Mouse (Mus musculus): ENCODE measurements around the gene Dynlt1f. TPM values are rescaled to one million over a fixed set of nuclear protein-coding genes. Genes with fewer than 3 reads are reported as not detected.
A peak's percentile ranks its signal among the peaks of the same experiment; 100 is the strongest.
"Not testable (repeated sequence)": the region's sequence is repeated elsewhere in the genome, so short reads cannot be mapped to it uniquely, and the experiment has no call there.

The Dynlt1f gene
- polyA plus RNA-seq, 1 experiment from 2014 or later, result 186 TPM

DNA sequence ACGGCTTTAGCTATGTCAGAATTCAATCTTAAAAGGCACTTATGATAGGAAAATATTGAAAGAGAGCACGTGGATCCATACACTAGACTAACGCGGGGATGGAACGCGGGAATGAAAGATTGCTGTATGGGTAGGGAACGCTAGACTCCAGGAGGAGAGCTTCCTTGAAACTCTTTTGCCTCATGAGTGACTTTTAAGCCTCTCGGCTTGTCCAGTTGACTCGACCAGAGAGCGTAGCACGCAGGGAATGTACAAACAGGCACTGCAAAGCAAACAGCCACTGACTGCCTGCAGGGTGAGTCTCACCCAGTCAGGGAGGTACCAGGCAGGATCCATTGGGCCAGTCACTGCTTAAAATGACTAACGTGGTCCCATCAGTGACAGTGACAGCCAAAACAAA lies 33.7 kb downstream of the Dynlt1f start:
- DNase-seq (ENCODE audit: low spot score); H3K36me3 ChIP-seq (ENCODE audit: control insufficient read depth, insufficient read depth, low read length): not testable (repeated sequence)
- WGBS, result 74% methylated on average over 11 of the region's 12 CpGs

DNA sequence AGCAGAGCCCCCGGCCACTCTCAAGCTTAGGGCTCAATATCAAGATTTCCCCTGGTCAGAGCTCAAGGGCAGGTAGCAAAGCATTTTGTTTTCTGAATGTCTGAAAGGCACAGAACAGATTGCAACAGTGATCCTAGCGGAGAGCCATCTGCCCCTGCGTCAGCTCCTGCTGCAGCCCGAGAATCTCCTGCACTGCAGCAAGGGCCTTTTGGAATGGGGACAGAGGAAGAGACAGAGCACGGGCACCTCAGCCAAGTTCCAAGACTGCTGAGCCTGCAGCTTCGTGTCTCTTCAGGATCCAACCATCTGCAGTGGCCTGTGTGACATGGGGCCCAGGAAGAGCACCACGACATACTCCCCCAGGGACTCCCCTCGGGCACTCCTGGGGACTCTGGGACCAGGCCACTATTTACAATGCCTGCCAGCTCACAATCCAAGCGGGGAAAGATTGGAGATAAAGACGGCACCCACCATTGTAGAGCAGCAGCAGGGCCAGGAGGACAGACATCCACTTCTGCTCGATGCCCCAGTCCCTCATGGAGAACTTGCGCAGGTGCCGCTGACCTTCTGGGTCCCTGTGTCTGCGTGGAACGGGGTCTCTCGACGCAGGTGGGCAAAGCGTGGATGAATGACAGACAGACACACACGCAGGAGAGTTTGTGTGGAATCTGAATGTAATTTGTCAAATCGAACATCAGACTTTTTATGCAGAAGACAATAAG lies 34.8 kb downstream of the Dynlt1f start:
- H3K4me1 ChIP-seq (replicated peaks; ENCODE audit: control insufficient read depth, insufficient read depth); H3K27ac ChIP-seq (replicated peaks); ATAC-seq (ENCODE audit: low FRiP score, low TSS enrichment); H3K4me2 ChIP-seq (replicated peaks; ENCODE audit: low read depth); H3K9ac ChIP-seq (ENCODE audit: low read length); DNase-seq (ENCODE audit: low spot score); H3K27me3 ChIP-seq (ENCODE audit: control insufficient read depth, insufficient read depth, low read length); H3K9me3 ChIP-seq (ENCODE audit: control insufficient read depth, low read length); H3K4me3 ChIP-seq (ENCODE audit: low read depth, low read length); H3K36me3 ChIP-seq (ENCODE audit: control insufficient read depth, insufficient read depth, low read length): not testable (repeated sequence)
- WGBS, result 76% methylated on average over 17 of the region's 20 CpGs

More for the DNA sequence above, 33.7 kb downstream of the Dynlt1f start:
- H3K27ac ChIP-seq (replicated peaks); H3K9ac ChIP-seq (ENCODE audit: low read length); H3K27me3 ChIP-seq (ENCODE audit: control insufficient read depth, insufficient read depth, low read length); H3K4me2 ChIP-seq (replicated peaks; ENCODE audit: low read depth); H3K9me3 ChIP-seq (ENCODE audit: control insufficient read depth, low read length); H3K4me1 ChIP-seq (replicated peaks; ENCODE audit: control insufficient read depth, insufficient read depth); H3K4me3 ChIP-seq (ENCODE audit: low read depth, low read length); ATAC-seq (ENCODE audit: low FRiP score, low TSS enrichment): not testable (repeated sequence)

DNA sequence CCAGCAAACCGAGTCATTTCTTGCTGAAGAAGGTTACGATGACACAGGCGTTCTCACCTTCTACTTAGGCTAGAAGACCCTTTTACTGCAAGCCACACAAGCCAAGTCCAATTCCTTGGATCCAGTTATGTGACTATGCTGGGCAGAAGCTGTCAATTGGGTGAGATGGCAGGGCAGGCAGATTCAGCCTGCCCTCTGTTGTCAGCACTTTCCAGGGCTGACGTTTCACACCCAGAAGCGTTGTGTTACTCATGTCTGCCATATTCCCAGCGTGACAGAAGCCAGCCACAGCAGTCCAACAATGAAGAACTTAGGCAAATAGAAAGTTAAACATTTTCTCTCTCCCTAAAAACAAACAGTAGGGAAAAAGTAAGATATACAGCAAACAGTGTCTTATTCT lies 35.7 kb downstream of the Dynlt1f start:
- DNase-seq (ENCODE audit: low spot score), result peak; percentile 15
- H3K4me2 ChIP-seq (replicated peaks; ENCODE audit: low read depth); ATAC-seq (ENCODE audit: low FRiP score, low TSS enrichment); H3K9me3 ChIP-seq (ENCODE audit: control insufficient read depth, low read length); H3K4me3 ChIP-seq (ENCODE audit: low read depth, low read length); H3K4me1 ChIP-seq (replicated peaks; ENCODE audit: control insufficient read depth, insufficient read depth); H3K27ac ChIP-seq (replicated peaks); H3K27me3 ChIP-seq (ENCODE audit: control insufficient read depth, insufficient read depth, low read length); H3K9ac ChIP-seq (ENCODE audit: low read length); H3K36me3 ChIP-seq (ENCODE audit: control insufficient read depth, insufficient read depth, low read length): not testable (repeated sequence)
- WGBS, result 53% methylated on average over 5 of the region's 6 CpGs

DNA sequence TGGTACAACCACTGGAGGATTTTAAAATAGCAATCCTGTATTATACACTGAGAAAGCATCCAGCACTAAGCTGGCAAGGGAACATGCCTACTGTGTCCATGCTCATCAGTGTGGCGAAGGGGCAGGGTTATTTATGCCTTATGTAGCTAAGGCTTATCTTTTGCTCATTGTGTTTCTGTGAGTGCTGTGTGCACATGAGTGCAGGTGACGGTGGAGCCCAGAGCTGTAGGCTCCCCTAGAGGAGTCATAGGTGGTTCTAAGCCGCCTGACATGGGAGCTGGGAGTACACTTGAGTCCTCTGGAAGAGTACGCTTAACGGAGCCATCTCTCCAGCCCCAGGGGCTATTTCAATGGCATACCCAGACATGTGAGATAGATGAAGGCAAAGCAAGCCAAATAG lies 36.4 kb downstream of the Dynlt1f start:
- not testable (repeated sequence) for H3K4me1 ChIP-seq (replicated peaks; ENCODE audit: control insufficient read depth, insufficient read depth); H3K9me3 ChIP-seq (ENCODE audit: control insufficient read depth, low read length); H3K36me3 ChIP-seq (ENCODE audit: control insufficient read depth, insufficient read depth, low read length); H3K9ac ChIP-seq (ENCODE audit: low read length); H3K4me2 ChIP-seq (replicated peaks; ENCODE audit: low read depth); H3K27me3 ChIP-seq (ENCODE audit: control insufficient read depth, insufficient read depth, low read length); ATAC-seq (ENCODE audit: low FRiP score, low TSS enrichment); H3K27ac ChIP-seq (replicated peaks); H3K4me3 ChIP-seq (ENCODE audit: low read depth, low read length)
- WGBS, result 84% methylated on average over 5 of the region's 5 CpGs
- peak; percentile 11 for DNase-seq (ENCODE audit: low spot score)

DNA sequence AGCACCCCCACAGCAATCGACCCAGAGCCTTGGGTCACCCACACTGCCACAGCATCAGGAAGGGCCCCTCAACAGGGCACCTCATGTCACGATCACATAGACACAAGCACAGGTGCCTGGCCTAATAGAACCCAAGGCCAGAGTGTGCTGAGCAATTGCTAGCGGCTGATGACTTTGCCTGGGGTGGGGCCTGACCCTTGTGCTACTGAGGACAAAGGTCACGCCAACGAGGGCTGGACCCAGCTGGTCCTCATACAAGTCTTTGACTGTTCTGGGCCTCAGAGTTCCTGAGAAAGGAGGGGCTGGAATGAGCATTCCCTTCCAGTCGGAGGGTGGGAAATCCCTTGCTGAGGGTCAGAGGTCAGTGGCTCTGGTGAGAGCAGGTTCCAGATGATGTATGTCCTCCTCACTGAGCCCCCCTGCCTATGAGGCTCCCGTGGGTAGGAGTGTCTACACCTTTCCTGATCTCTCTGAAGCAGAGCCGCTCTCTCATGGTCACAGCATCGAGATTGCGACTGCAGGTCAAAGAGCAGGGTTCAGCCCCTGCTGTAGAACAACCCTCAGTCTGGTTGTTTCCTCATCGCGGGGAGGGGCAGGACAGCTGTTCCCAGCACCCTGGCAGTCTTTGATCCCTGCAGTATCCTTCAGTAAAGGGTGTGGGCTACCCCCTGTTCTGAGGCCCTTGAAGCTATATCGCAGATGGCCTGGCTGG lies 37.9 kb downstream of the Dynlt1f start:
- H3K4me1 ChIP-seq (replicated peaks; ENCODE audit: control insufficient read depth, insufficient read depth); H3K36me3 ChIP-seq (ENCODE audit: control insufficient read depth, insufficient read depth, low read length); H3K4me3 ChIP-seq (ENCODE audit: low read depth, low read length); H3K4me2 ChIP-seq (replicated peaks; ENCODE audit: low read depth); H3K9me3 ChIP-seq (ENCODE audit: control insufficient read depth, low read length); H3K9ac ChIP-seq (ENCODE audit: low read length); H3K27me3 ChIP-seq (ENCODE audit: control insufficient read depth, insufficient read depth, low read length); DNase-seq (ENCODE audit: low spot score); H3K27ac ChIP-seq (replicated peaks): not testable (repeated sequence)
- ATAC-seq (ENCODE audit: low FRiP score, low TSS enrichment), result peak; percentile 68
- 54% methylated on average over 6 of the region's 13 CpGs for WGBS

DNA sequence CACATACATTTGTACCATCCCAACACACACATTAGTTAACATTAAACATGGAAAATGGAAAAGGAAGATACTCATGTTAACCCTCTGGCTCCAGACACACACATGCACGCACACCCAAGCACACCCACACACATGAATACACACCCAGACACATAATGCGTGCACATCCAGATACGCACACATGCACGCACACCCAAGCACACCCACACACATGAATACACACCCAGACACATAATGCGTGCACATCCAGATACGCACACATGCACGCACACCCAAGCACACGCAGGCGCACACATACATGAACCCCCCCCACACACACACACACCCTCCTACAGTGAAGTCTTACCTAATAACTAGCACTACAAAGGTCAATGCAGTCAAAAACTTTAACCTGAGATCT lies 39.0 kb downstream of the Dynlt1f start:
- ATAC-seq (ENCODE audit: low FRiP score, low TSS enrichment); H3K4me1 ChIP-seq (replicated peaks; ENCODE audit: control insufficient read depth, insufficient read depth); H3K9ac ChIP-seq (ENCODE audit: low read length); H3K27ac ChIP-seq (replicated peaks); H3K36me3 ChIP-seq (ENCODE audit: control insufficient read depth, insufficient read depth, low read length); H3K9me3 ChIP-seq (ENCODE audit: control insufficient read depth, low read length); H3K4me2 ChIP-seq (replicated peaks; ENCODE audit: low read depth); DNase-seq (ENCODE audit: low spot score); H3K27me3 ChIP-seq (ENCODE audit: control insufficient read depth, insufficient read depth, low read length); H3K4me3 ChIP-seq (ENCODE audit: low read depth, low read length): not testable (repeated sequence)
- 98% methylated on average over 9 of the region's 9 CpGs for WGBS

DNA sequence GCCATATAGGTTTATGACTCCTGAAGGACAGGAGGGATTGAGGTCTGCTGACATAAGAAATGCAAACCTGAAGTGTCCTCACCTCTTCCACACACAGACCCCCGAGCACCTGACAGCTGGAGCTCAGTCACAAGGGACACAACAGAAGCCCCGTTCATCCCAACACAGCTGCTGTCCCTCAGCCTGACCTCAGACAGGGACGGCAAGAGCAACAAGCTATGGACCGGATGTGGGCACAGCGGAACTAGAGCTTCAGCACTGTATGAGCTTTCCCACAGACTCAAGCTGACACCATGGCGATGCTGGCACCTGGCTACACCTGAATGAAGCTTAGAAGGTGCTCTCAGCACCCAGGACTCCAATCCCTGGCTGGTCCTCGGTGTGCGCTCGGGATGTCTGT lies 41.4 kb downstream of the Dynlt1f start:
- H3K9me3 ChIP-seq (ENCODE audit: control insufficient read depth, low read length); H3K9ac ChIP-seq (ENCODE audit: low read length); H3K4me3 ChIP-seq (ENCODE audit: low read depth, low read length); H3K4me1 ChIP-seq (replicated peaks; ENCODE audit: control insufficient read depth, insufficient read depth); ATAC-seq (ENCODE audit: low FRiP score, low TSS enrichment); H3K27ac ChIP-seq (replicated peaks); DNase-seq (ENCODE audit: low spot score); H3K4me2 ChIP-seq (replicated peaks; ENCODE audit: low read depth); H3K27me3 ChIP-seq (ENCODE audit: control insufficient read depth, insufficient read depth, low read length); H3K36me3 ChIP-seq (ENCODE audit: control insufficient read depth, insufficient read depth, low read length): not testable (repeated sequence)
- WGBS, result 72% methylated on average over 3 of the region's 9 CpGs

DNA sequence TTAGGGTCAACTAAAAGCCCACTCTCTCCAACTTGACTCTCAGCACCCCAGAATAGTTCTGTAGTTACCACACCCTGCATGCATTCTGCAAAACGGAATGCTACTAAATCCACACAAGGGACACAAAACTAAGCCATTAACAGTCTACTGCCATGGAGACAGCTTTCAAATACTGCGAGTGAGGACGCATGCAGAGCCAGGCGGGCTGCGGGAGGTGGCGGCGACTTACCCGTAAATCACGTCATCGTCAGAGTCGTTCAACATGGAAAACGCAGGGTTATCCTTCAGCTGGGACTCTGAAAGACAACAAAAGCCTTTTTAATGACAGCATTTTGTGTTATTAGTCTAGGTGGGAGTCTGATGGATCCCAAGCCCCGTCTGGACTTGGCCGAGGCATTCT lies 42.2 kb downstream of the Dynlt1f start:
- WGBS, result 84% methylated on average over 11 of the region's 14 CpGs
- ATAC-seq (ENCODE audit: low FRiP score, low TSS enrichment); H3K4me2 ChIP-seq (replicated peaks; ENCODE audit: low read depth); H3K27me3 ChIP-seq (ENCODE audit: control insufficient read depth, insufficient read depth, low read length); H3K9me3 ChIP-seq (ENCODE audit: control insufficient read depth, low read length); H3K4me1 ChIP-seq (replicated peaks; ENCODE audit: control insufficient read depth, insufficient read depth); H3K9ac ChIP-seq (ENCODE audit: low read length); DNase-seq (ENCODE audit: low spot score); H3K27ac ChIP-seq (replicated peaks); H3K4me3 ChIP-seq (ENCODE audit: low read depth, low read length); H3K36me3 ChIP-seq (ENCODE audit: control insufficient read depth, insufficient read depth, low read length): not testable (repeated sequence)

DNA sequence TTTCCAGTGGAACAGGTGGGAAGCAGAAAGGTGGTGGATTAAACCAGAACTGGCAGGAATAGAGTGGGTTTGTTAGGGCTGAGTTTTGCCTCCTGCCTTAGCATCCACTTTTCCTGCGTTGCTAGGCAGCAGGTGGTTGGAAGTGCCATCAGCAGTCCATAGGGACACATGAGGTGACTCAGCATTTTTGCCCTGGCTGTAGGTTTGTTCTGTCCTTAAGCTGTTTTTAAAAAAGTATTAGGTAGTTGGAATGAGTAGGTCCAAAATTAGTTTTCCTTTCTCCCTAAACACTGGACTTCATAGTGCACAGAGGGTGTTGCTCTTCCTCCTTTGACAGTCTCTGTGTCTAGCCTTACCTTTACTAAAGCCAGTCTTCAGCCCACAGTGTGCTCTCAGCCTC lies 50.4 kb downstream of the Dynlt1f start:
- H3K27me3 ChIP-seq (ENCODE audit: control insufficient read depth, insufficient read depth, low read length); H3K4me3 ChIP-seq (ENCODE audit: low read depth, low read length); DNase-seq (ENCODE audit: low spot score); H3K27ac ChIP-seq (replicated peaks); H3K4me2 ChIP-seq (replicated peaks; ENCODE audit: low read depth); H3K4me1 ChIP-seq (replicated peaks; ENCODE audit: control insufficient read depth, insufficient read depth); H3K9ac ChIP-seq (ENCODE audit: low read length); ATAC-seq (ENCODE audit: low FRiP score, low TSS enrichment); H3K36me3 ChIP-seq (ENCODE audit: control insufficient read depth, insufficient read depth, low read length); H3K9me3 ChIP-seq (ENCODE audit: control insufficient read depth, low read length): not testable (repeated sequence)
- 56% methylated on average over 1 of the region's 1 CpGs for WGBS

Measured in stomach, postnatal 0 days (tissue).